Mouse (Mus musculus) small intestine, adult 2 months (tissue): ENCODE measurements around the gene Slc16a3. TPM values are rescaled to one million over a fixed set of nuclear protein-coding genes. Genes with fewer than 3 reads are reported as not detected.
A peak's percentile ranks its signal among the peaks of the same experiment; 100 is the strongest.

ENCODE experiments used
- H3K27ac ChIP-seq: fragments of 200-500 bp; 2 replicates; pipeline ENCODE4 v1.5.1; 2012; ENCODE audit warnings: low read depth, low read length, control low read depth, inconsistent platforms; ENCODE audit not compliant: insufficient read depth
- H3K27me3 ChIP-seq: fragments of 200-500 bp; 2 replicates; pipeline ENCODE4 v1.6.1; 2012; ENCODE audit warnings: mild to moderate bottlenecking, moderate library complexity, low read length, inconsistent platforms; ENCODE audit not compliant: control insufficient read depth, insufficient read depth
- H3K36me3 ChIP-seq: fragments of 200-500 bp; 2 replicates; pipeline ENCODE4 v1.6.1; 2012; ENCODE audit warnings: mild to moderate bottlenecking, low read length, control low read depth, inconsistent platforms; ENCODE audit not compliant: control insufficient read depth, insufficient read depth
- H3K4me1 ChIP-seq: fragments of 200-500 bp; 2 replicates; pipeline ENCODE4 v1.6.1; 2012; ENCODE audit warnings: low read length, inconsistent platforms, mixed read lengths; ENCODE audit not compliant: control insufficient read depth, insufficient read depth, insufficient read length
- H3K4me3 ChIP-seq: fragments of 200-500 bp; 2 replicates; pipeline ENCODE4 v1.5.1; 2012; ENCODE audit warnings: low read depth, mild to moderate bottlenecking, control low read depth, inconsistent platforms, low read length, moderate library complexity
- CTCF ChIP-seq: fragments of 200-500 bp; IDR thresholded peaks from 2 replicates; pipeline ENCODE4 v1.5.1; 2012; ENCODE audit warnings: low read depth, mild to moderate bottlenecking, control low read depth, inconsistent platforms, low read length, moderate library complexity, mixed read lengths; ENCODE audit not compliant: insufficient replicate concordance, insufficient read length; ENCODE audit errors: extremely low read depth
- POLR2A ChIP-seq: fragments of 200-500 bp; IDR thresholded peaks from 2 replicates; pipeline ENCODE4 v1.6.1; 2012; ENCODE audit warnings: low read depth, mild to moderate bottlenecking, control low read depth, inconsistent platforms, low read length, moderate library complexity
- WGBS: fragments of 180-500 bp; shearing (Covaris S2); methylation state at CpG from one replicate; pipeline ENCODE4 v1.1.7; 2018; 5-methylcytosine and 5-hydroxymethylcytosine counted together
- polyA plus RNA-seq: library from polyadenylated mRNA; depleted of rRNA; stranded (reverse); fragments of >200 nt; gene quantifications from 2 replicates; pipeline ENCODE4 v1.2.3, GENCODE M21; 2012

The Slc16a3 gene
- polyA plus RNA-seq, 1 experiment = 68.9 TPM

DNA sequence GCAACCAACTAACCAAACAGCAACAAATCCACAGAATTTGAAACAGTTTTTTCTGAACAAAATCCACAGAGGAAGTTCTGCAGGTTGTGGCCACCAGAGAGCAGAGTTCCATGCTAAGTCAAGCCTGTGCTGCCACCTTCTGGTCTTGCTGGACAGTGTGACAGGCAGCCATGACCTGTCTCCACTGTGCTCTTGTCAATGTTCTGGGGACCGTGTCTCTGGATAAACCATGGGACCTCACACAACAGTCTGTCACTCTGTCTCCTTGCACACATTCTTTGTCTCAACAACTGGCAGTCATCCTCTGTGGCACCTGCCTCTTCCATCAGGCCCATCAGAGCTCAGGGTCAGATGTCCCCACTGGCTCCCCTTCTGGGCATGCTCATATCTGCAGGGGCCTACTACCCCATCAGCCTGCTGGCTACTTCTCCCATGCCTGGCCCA lies 42.8 kb upstream of the Slc16a3 start:
- Histone ChIP-seq H3K27me3 (no peaks in the 10 kb centered on the region), H3K4me3 (no peak overlapping the region), H3K36me3 (no peaks in the 10 kb centered on the region), H3K27ac (no peak overlapping the region), H3K4me1 (peaks cover 14% of the 10 kb centered on the region)
- WGBS = 15% methylated on average over 1 of the region's 1 CpGs
- TF ChIP-seq CTCF = peak; percentile 99
- TF ChIP-seq POLR2A = no peak

- Histone ChIP-seq H3K27ac (no peak overlapping the region), H3K27me3 (no peaks in the 10 kb centered on the region), H3K4me1 (no peaks in the 10 kb centered on the region), H3K36me3 (no peaks in the 10 kb centered on the region), H3K4me3 (no peak overlapping the region)
- TF ChIP-seq POLR2A (no peak), CTCF (no peak)
- over 99% methylated on average over 4 of the region's 4 CpGs for WGBS
Observed at GRCm38 (mm10) chr11:120913796-120914195, 34.5 kb upstream of the Slc16a3 start.

- H3K36me3 ChIP-seq = 0 out of 2 replicates have a peak, but pooled peaks cover 3% of the 10 kb centered on the region
- 65% methylated on average over 3 of the region's 3 CpGs for whole genome bisulfite sequencing
Observed at GRCm38 (mm10) chr11:120916477-120916876, 31.8 kb upstream of the Slc16a3 start.

DNA sequence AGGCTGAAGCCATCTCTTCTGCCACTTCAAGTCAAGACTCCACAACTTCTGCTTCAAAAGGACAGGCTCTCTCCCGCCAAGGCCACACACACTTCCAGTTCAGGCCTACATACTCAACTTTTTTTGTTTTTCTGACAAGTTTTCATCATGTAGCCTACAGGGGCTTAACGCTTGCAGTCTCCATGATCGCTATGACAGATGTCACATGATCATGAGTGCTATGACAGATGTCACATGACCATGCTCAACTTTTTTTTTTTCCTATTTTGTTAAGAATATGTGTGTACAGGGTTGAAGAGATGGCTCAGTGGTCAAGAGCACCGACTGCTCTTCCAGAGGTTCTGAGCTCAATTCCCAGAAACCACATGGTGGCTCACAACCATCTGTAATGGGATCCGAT lies 30.5 kb upstream of the Slc16a3 start:
- H3K36me3 ChIP-seq = 0 out of 2 replicates have a peak, but pooled peaks cover 3% of the 10 kb centered on the region
- no peak for TF ChIP-seq POLR2A
- TF ChIP-seq CTCF = no peak
- WGBS = 97% methylated on average over 5 of the region's 5 CpGs

More at GRCm38 (mm10) chr11:120916477-120916876, 31.8 kb upstream of the Slc16a3 start:
- H3K27me3 ChIP-seq = no peaks in the 10 kb centered on the region
- H3K4me3 ChIP-seq = no peak overlapping the region
- H3K4me1 ChIP-seq = no peaks in the 10 kb centered on the region
- TF ChIP-seq POLR2A = no peak
- no peak for TF ChIP-seq CTCF
- H3K27ac ChIP-seq = no peak overlapping the region

DNA sequence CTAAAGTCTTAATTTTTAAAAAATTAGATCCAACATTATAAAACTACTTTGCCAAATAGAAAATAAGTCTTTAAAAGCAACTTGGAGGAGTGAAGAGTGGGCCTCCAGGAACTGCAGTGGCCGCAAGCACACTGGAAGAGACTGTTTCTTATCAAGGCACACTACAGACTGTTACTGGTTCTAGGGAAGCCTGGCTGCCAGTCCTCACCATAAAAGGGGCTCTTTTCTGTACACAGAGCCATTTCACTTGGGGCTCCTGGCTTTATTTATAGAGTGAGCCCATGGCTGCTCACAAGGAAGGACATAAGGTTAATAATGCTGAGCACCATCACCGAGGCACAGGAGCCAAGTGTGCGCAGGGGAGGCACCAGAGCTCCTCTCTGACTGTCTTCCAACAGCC lies 25.8 kb upstream of the Slc16a3 start:
- Histone ChIP-seq H3K4me3 (no peak overlapping the region), H3K36me3 (0 out of 2 replicates have a peak, but pooled peaks cover 3% of the 10 kb centered on the region), H3K4me1 (no peaks in the 10 kb centered on the region), H3K27ac (no peak overlapping the region), H3K27me3 (no peaks in the 10 kb centered on the region)
- TF ChIP-seq CTCF = no peak
- no peak for TF ChIP-seq POLR2A
- WGBS = 93% methylated on average over 3 of the region's 3 CpGs

More for the DNA sequence above, 30.5 kb upstream of the Slc16a3 start:
- Histone ChIP-seq H3K27ac (no peak overlapping the region), H3K27me3 (no peaks in the 10 kb centered on the region), H3K4me1 (no peaks in the 10 kb centered on the region), H3K4me3 (no peak overlapping the region)

- Histone ChIP-seq H3K4me1 (peaks cover 5% of the 10 kb centered on the region), H3K27me3 (no peaks in the 10 kb centered on the region), H3K4me3 (no peak overlapping the region), H3K36me3 (no peaks in the 10 kb centered on the region), H3K27ac (no peak overlapping the region)
- 96% methylated on average over 4 of the region's 4 CpGs for WGBS
- TF ChIP-seq CTCF = no peak
- no peak for TF ChIP-seq POLR2A
Observed at GRCm38 (mm10) chr11:120928468-120928867, 19.8 kb upstream of the Slc16a3 start.

GRCm38 (mm10) chr11:120931479-120931878 lies 16.8 kb upstream of the Slc16a3 start:
- H3K27ac ChIP-seq = no peak overlapping the region
- 96% methylated on average over 4 of the region's 4 CpGs for WGBS
- TF ChIP-seq CTCF (no peak), POLR2A (no peak)
- H3K4me1 ChIP-seq = peaks cover 5% of the 10 kb centered on the region
- H3K27me3 ChIP-seq = no peaks in the 10 kb centered on the region
- no peaks in the 10 kb centered on the region for H3K36me3 ChIP-seq
- no peak overlapping the region for H3K4me3 ChIP-seq
